Mouse (Mus musculus): Measurements from ENCODE around the gene Ilf3.

DNA sequence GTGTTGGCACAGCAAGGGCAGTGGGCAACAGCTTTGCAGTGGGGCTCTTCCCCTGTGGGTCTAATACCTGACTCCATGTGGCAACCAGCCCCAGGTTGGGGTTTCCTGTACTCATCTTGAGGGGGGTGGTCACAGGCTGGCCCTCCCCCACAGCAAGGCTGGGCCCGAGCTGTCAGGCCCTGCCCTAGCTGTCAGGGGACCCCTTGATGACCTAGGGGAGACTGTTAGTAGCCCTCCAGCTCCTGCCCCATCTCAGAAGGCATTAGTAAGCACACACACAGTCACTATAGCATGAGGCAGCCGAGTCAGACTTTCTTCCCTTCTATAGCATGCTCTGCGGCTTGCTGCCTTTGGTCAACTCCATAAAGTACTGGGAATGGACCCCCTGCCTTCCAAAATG, 28.0 kb downstream of the Ilf3 start:
- TF ChIP-seq CTCF (IDR thresholded peaks at IDR 0.05; ENCODE audit: low read depth, low read length), result no peak
- no peak for TF ChIP-seq EP300 (IDR thresholded peaks at IDR 0.05; ENCODE audit: insufficient read depth, low read depth, low read length)
- TF ChIP-seq POLR2A (IDR thresholded peaks at IDR 0.05; ENCODE audit: insufficient read depth, low read length), result no peak

Measured in ES-Bruce4 (cell line).